Mouse (Mus musculus): ENCODE data around the gene Syn2. TPM values are rescaled to one million over a fixed set of nuclear protein-coding genes. Genes with fewer than 3 reads are reported as not detected.

The Syn2 gene
- polyA plus RNA-seq, 1 experiment: 11.9 TPM

- Histone ChIP-seq H3K27me3 (replicated peaks; ENCODE audit: control insufficient read depth, insufficient read depth, low read length) (no peaks in the 10 kb centered on the region), H3K4me3 (ENCODE audit: insufficient read depth, low read depth, low read length) (no peak overlapping the region), H3K4me1 (ENCODE audit: control insufficient read depth, insufficient read depth, low read length) (no peaks in the 10 kb centered on the region), H3K27ac (ENCODE audit: insufficient read depth, low read depth, low read length) (no peak overlapping the region), H3K36me3 (ENCODE audit: control insufficient read depth, insufficient read depth, low read length) (no peaks in the 10 kb centered on the region)
- no peak for DNase-seq
- 73% methylated on average over 10 of the region's 10 CpGs for WGBS
- TF ChIP-seq POLR2A (IDR thresholded peaks at IDR 0.05; ENCODE audit: low read depth, low read length) (no peak), CTCF (conservative IDR thresholded peaks at IDR 0.05; ENCODE audit: insufficient read depth, insufficient read length, low read depth, low read length) (no peak)
These were observed 138.6 kb downstream of the Syn2 start for GRCm38 (mm10) chr6:115273346-115273745.

GRCm38 (mm10) chr6:115274705-115275104 lies 140.0 kb downstream of the Syn2 start:
- no peak overlapping the region for H3K4me3 ChIP-seq (ENCODE audit: insufficient read depth, low read depth, low read length)
- no peak for DNase-seq
- 63% methylated on average over 9 of the region's 9 CpGs for WGBS
- no peaks in the 10 kb centered on the region for H3K4me1 ChIP-seq (ENCODE audit: control insufficient read depth, insufficient read depth, low read length)
- H3K36me3 ChIP-seq (ENCODE audit: control insufficient read depth, insufficient read depth, low read length): no peaks in the 10 kb centered on the region
- H3K27me3 ChIP-seq (replicated peaks; ENCODE audit: control insufficient read depth, insufficient read depth, low read length): no peaks in the 10 kb centered on the region
- TF ChIP-seq CTCF (conservative IDR thresholded peaks at IDR 0.05; ENCODE audit: insufficient read depth, insufficient read length, low read depth, low read length) (no peak), POLR2A (IDR thresholded peaks at IDR 0.05; ENCODE audit: low read depth, low read length) (no peak)
- H3K27ac ChIP-seq (ENCODE audit: insufficient read depth, low read depth, low read length): no peak overlapping the region

DNA sequence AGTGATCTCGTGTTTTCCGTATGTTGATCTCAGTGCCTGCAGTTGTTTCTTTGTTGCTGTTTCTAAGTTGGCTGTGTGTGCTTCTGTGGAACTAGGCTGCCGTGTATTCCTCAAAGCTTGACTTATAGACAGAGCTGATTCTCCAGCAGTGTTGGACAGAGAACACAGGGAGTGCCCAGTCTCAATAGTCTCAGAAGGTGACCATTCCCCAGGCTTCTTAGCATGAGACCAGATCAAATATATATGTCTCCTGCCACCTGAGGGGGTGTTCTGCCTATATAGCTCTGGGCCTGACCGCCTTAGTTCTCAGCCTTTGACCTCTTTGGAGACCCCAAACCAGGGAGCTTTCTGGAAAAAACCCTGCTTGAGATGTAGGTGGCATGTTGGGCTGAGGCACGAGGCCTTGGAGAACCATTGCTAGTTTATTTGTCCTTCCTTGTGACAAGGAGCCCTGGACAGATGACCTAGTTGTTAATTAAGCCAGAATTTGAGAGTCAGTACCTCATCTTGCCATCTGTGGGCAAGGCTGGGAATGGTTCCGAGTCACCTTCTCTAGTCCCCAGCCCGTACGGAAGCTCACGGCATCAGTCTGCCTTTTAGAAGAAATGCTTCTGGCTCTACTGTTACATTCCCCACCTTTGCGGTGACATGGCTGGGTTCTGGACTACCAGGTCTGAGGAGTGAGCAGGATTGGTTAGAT lies 140.6 kb downstream of the Syn2 start:
- no peaks in the 10 kb centered on the region for H3K27me3 ChIP-seq (replicated peaks; ENCODE audit: control insufficient read depth, insufficient read depth, low read length)
- 88% methylated on average over 10 of the region's 10 CpGs for WGBS
- TF ChIP-seq POLR2A (IDR thresholded peaks at IDR 0.05; ENCODE audit: low read depth, low read length) (no peak), CTCF (conservative IDR thresholded peaks at IDR 0.05; ENCODE audit: insufficient read depth, insufficient read length, low read depth, low read length) (no peak)
- no peak overlapping the region for H3K27ac ChIP-seq (ENCODE audit: insufficient read depth, low read depth, low read length)
- H3K4me3 ChIP-seq (ENCODE audit: insufficient read depth, low read depth, low read length): no peak overlapping the region
- no peaks in the 10 kb centered on the region for H3K36me3 ChIP-seq (ENCODE audit: control insufficient read depth, insufficient read depth, low read length)
- no peak for DNase-seq
- H3K4me1 ChIP-seq (ENCODE audit: control insufficient read depth, insufficient read depth, low read length): no peaks in the 10 kb centered on the region

DNA sequence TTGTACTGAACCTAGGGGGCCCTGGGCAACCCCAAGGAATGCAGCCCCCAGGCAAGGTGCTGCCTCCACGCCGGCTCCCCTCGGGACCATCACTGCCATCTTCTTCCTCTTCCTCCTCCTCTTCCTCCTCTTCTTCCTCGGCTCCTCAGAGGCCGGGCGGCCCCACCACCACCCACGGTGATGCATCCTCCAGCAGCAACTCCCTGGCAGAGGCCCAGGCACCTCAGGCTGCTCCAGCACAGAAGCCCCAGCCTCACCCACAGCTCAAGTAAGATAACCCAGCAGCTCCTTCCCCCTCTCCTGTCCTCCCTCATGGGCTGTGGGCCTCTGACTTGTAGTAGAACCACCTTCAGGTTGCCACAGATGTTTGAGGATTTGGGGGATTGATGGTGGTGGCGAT lies 143.4 kb downstream of the Syn2 start:
- H3K4me1 ChIP-seq (ENCODE audit: control insufficient read depth, insufficient read depth, low read length): no peaks in the 10 kb centered on the region
- 77% methylated on average over 8 of the region's 8 CpGs for WGBS
- no peaks in the 10 kb centered on the region for H3K36me3 ChIP-seq (ENCODE audit: control insufficient read depth, insufficient read depth, low read length)
- H3K4me3 ChIP-seq (ENCODE audit: insufficient read depth, low read depth, low read length): no peak overlapping the region
- no peak overlapping the region for H3K27ac ChIP-seq (ENCODE audit: insufficient read depth, low read depth, low read length)
- H3K27me3 ChIP-seq (replicated peaks; ENCODE audit: control insufficient read depth, insufficient read depth, low read length): no peaks in the 10 kb centered on the region
- DNase-seq: no peak
- TF ChIP-seq CTCF (conservative IDR thresholded peaks at IDR 0.05; ENCODE audit: insufficient read depth, insufficient read length, low read depth, low read length): no peak
- TF ChIP-seq POLR2A (IDR thresholded peaks at IDR 0.05; ENCODE audit: low read depth, low read length): no peak

DNA sequence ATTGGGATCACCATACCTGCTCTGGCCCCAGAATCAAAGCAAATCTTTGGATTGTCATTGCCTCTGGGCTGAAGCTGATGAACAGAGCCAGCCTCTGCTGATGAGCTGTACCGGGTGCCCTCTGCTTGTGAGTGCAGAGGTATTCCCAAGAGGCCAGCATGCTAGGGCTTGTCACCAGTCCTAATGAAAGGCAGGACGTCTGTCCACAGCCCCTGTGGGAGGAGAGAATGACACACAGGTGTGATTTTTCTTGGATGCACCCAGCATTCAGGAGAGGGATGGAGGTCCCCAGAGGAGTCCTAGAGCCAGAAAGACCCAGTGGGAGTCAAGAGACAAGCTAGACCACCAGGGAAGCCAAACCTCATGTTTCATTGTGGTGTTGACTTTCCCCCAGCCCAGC lies 144.9 kb downstream of the Syn2 start:
- WGBS: 59% methylated on average over 2 of the region's 2 CpGs
- TF ChIP-seq POLR2A (IDR thresholded peaks at IDR 0.05; ENCODE audit: low read depth, low read length) (no peak), CTCF (conservative IDR thresholded peaks at IDR 0.05; ENCODE audit: insufficient read depth, insufficient read length, low read depth, low read length) (no peak)
- no peaks in the 10 kb centered on the region for H3K4me1 ChIP-seq (ENCODE audit: control insufficient read depth, insufficient read depth, low read length)
- no peak for DNase-seq
- no peaks in the 10 kb centered on the region for H3K36me3 ChIP-seq (ENCODE audit: control insufficient read depth, insufficient read depth, low read length)
- H3K27me3 ChIP-seq (replicated peaks; ENCODE audit: control insufficient read depth, insufficient read depth, low read length): no peaks in the 10 kb centered on the region
- H3K4me3 ChIP-seq (ENCODE audit: insufficient read depth, low read depth, low read length): no peak overlapping the region
- no peak overlapping the region for H3K27ac ChIP-seq (ENCODE audit: insufficient read depth, low read depth, low read length)

GRCm38 (mm10) chr6:115284153-115284552 lies 149.5 kb downstream of the Syn2 start:
- Histone ChIP-seq H3K36me3 (ENCODE audit: control insufficient read depth, insufficient read depth, low read length) (no peaks in the 10 kb centered on the region), H3K4me3 (ENCODE audit: insufficient read depth, low read depth, low read length) (no peak overlapping the region), H3K4me1 (ENCODE audit: control insufficient read depth, insufficient read depth, low read length) (no peaks in the 10 kb centered on the region), H3K27ac (ENCODE audit: insufficient read depth, low read depth, low read length) (no peak overlapping the region), H3K27me3 (replicated peaks; ENCODE audit: control insufficient read depth, insufficient read depth, low read length) (no peaks in the 10 kb centered on the region)
- TF ChIP-seq POLR2A (IDR thresholded peaks at IDR 0.05; ENCODE audit: low read depth, low read length) (no peak), CTCF (conservative IDR thresholded peaks at IDR 0.05; ENCODE audit: insufficient read depth, insufficient read length, low read depth, low read length) (no peak)
- 88% methylated on average over 2 of the region's 2 CpGs for WGBS
- peak; percentile 12 for DNase-seq

- no peak for DNase-seq
- 82% methylated on average over 6 of the region's 6 CpGs for WGBS
- no peak overlapping the region for H3K4me3 ChIP-seq (ENCODE audit: insufficient read depth, low read depth, low read length)
- H3K27ac ChIP-seq (ENCODE audit: insufficient read depth, low read depth, low read length): no peak overlapping the region
- H3K36me3 ChIP-seq (ENCODE audit: control insufficient read depth, insufficient read depth, low read length): no peaks in the 10 kb centered on the region
- no peaks in the 10 kb centered on the region for H3K27me3 ChIP-seq (replicated peaks; ENCODE audit: control insufficient read depth, insufficient read depth, low read length)
- H3K4me1 ChIP-seq (ENCODE audit: control insufficient read depth, insufficient read depth, low read length): no peaks in the 10 kb centered on the region
- TF ChIP-seq CTCF (conservative IDR thresholded peaks at IDR 0.05; ENCODE audit: insufficient read depth, insufficient read length, low read depth, low read length) (no peak), POLR2A (IDR thresholded peaks at IDR 0.05; ENCODE audit: low read depth, low read length) (no peak)
These were observed 151.7 kb downstream of the Syn2 start for GRCm38 (mm10) chr6:115286441-115286840.
